ENCODE assay signal across 9 mouse cellular contexts in the genomic region with DNA sequence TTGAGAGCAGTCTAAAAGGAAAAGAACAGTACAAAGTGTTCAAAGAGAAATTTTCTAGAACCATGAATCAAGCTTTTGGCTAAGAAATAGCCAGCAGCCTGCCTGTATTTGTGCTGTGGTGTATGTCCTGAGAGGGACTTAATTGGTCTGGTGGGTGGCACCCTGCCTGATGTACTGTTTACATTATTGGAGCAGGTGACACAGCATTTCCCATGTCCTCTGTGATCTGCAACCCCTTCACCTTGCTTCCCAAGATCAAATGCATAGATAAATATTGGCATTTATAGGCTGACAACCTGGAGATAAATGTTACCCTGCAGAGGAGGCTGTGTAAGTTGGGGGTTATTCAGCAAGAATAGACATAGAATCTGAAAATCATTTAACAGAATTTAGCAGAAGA. TPM values are rescaled to one million over a fixed set of nuclear protein-coding genes. Genes with fewer than 3 reads are reported as not detected.
A peak's percentile ranks its signal among the peaks of the same experiment; 100 is the strongest.
DNase-seq lines count a peak whose midpoint lies in the region; ATAC-seq and TF ChIP-seq lines count a peak whose summit lies in the region.
"Had no signal": no experiment of that assay in that cellular context is flagged by ENCODE, and none has a peak within 500 bp of the region (broad histone marks: within the 10 kb centered on the region; RNA-seq: fewer than 3 reads in every experiment).

No protein-coding gene starts in this region.

- H3K27me3 ChIP-seq in heart, embryonic 13.5 days (replicated peaks), result no peaks in the 10 kb centered on the region
- no peaks in the 10 kb centered on the region for H3K27me3 ChIP-seq in midbrain, embryonic 11.5 days (ENCODE audit: control insufficient read depth, insufficient read depth, low read length)
- no peaks in the 10 kb centered on the region for H3K27me3 ChIP-seq in midbrain, embryonic 16.5 days (ENCODE audit: control insufficient read depth, insufficient read depth, low read depth, low read length)
- H3K27me3 ChIP-seq in forebrain, postnatal 0 days (ENCODE audit: insufficient read depth, low read length), result no peaks in the 10 kb centered on the region
- H3K27me3 ChIP-seq in stomach, embryonic 15.5 days (replicated peaks), result no peaks in the 10 kb centered on the region
- H3K27me3 ChIP-seq: hindbrain, embryonic 15.5 days had no signal

- peak overlapping the region; percentile 56 for H3K4me2 ChIP-seq in heart, embryonic 13.5 days
- no peak overlapping the region for H3K4me2 ChIP-seq in midbrain, embryonic 11.5 days
- no peak overlapping the region for H3K4me2 ChIP-seq in midbrain, embryonic 16.5 days (ENCODE audit: low read length)
- no peak overlapping the region for H3K4me2 ChIP-seq in forebrain, postnatal 0 days (ENCODE audit: low read depth)
- H3K4me2 ChIP-seq in stomach, embryonic 15.5 days, result no peak overlapping the region
- H3K4me2 ChIP-seq: hindbrain, embryonic 15.5 days had no signal

- intact Hi-C loops in heart, postnatal 10 days (cut with DNase I), result no loop called here

- peak overlapping the region; percentile 76; the same call in 1 of the 2 replicates for H3K9ac ChIP-seq in heart, embryonic 13.5 days
- no peak overlapping the region for H3K9ac ChIP-seq in midbrain, embryonic 11.5 days (ENCODE audit: low read length)
- no peak overlapping the region for H3K9ac ChIP-seq in midbrain, embryonic 16.5 days (ENCODE audit: low read depth, low read length)
- no peak overlapping the region for H3K9ac ChIP-seq in forebrain, postnatal 0 days
- no peak overlapping the region for H3K9ac ChIP-seq in stomach, embryonic 15.5 days
- H3K9ac ChIP-seq: hindbrain, embryonic 15.5 days had no signal

- TF ChIP-seq CTCF in forebrain, postnatal 0 days (IDR thresholded peaks at IDR 0.05; ENCODE audit: low read depth), result no peak

- DNase-seq in heart, postnatal 10 days, result no peak
- peak; percentile 80 for DNase-seq in midbrain, embryonic 11.5 days (ENCODE audit: low spot score, missing footprints)
- DNase-seq in forebrain, postnatal 0 days, result no peak
- no peak for DNase-seq in cerebellum, postnatal 10 days
- no peak for DNase-seq in Muller cell, postnatal 12 days (ENCODE audit: inconsistent ontology term)

- H3K36me3 ChIP-seq in heart, embryonic 13.5 days, result peaks cover 3% of the 10 kb centered on the region; the same call in 1 of the 2 replicates
- H3K36me3 ChIP-seq in midbrain, embryonic 11.5 days (ENCODE audit: control insufficient read depth, insufficient read depth, low read length), result no peaks in the 10 kb centered on the region
- H3K36me3 ChIP-seq in midbrain, embryonic 16.5 days (ENCODE audit: control insufficient read depth, insufficient read depth, low read length), result no peaks in the 10 kb centered on the region
- no peaks in the 10 kb centered on the region for H3K36me3 ChIP-seq in forebrain, postnatal 0 days (ENCODE audit: insufficient read depth)
- no peaks in the 10 kb centered on the region for H3K36me3 ChIP-seq in stomach, embryonic 15.5 days
- H3K36me3 ChIP-seq: hindbrain, embryonic 15.5 days had no signal

- no peak for ATAC-seq in heart, embryonic 13.5 days (ENCODE audit: extremely low read depth, insufficient number of reproducible peaks, low FRiP score, low TSS enrichment)
- ATAC-seq in midbrain, embryonic 11.5 days (ENCODE audit: low FRiP score), result no peak
- no peak for ATAC-seq in midbrain, embryonic 16.5 days
- ATAC-seq in forebrain, postnatal 0 days, result peak; percentile 9; the same call in 1 of the 2 replicates
- ATAC-seq in stomach, embryonic 15.5 days (ENCODE audit: insufficient read depth, low FRiP score, low read depth), result peak; percentile 41; the same call in 1 of the 2 replicates

- H3K4me1 ChIP-seq in heart, embryonic 13.5 days, result peaks cover 68% of the 10 kb centered on the region
- H3K4me1 ChIP-seq in midbrain, embryonic 11.5 days (ENCODE audit: control insufficient read depth, insufficient read depth, low read length), result peaks cover 7% of the 10 kb centered on the region; the same call in 1 of the 2 replicates
- H3K4me1 ChIP-seq in midbrain, embryonic 16.5 days (ENCODE audit: control insufficient read depth, insufficient read depth, low read length), result peaks cover 13% of the 10 kb centered on the region
- H3K4me1 ChIP-seq in forebrain, postnatal 0 days (ENCODE audit: insufficient read depth), result peaks cover 22% of the 10 kb centered on the region
- H3K4me1 ChIP-seq in stomach, embryonic 15.5 days, result peaks cover 17% of the 10 kb centered on the region

- no peaks in the 10 kb centered on the region for H3K9me3 ChIP-seq in heart, embryonic 13.5 days
- no peaks in the 10 kb centered on the region for H3K9me3 ChIP-seq in midbrain, embryonic 11.5 days (ENCODE audit: control insufficient read depth, low read length)
- H3K9me3 ChIP-seq in midbrain, embryonic 16.5 days (replicated peaks; ENCODE audit: control insufficient read depth, low read length, poor library complexity, severe bottlenecking), result no peaks in the 10 kb centered on the region
- no peaks in the 10 kb centered on the region for H3K9me3 ChIP-seq in forebrain, postnatal 0 days (ENCODE audit: low read length)
- H3K9me3 ChIP-seq in stomach, embryonic 15.5 days, result no peaks in the 10 kb centered on the region
- H3K9me3 ChIP-seq: hindbrain, embryonic 15.5 days had no signal

- H3K27ac ChIP-seq in heart, embryonic 13.5 days (replicated peaks), result peak overlapping the region; percentile 85
- H3K27ac ChIP-seq in midbrain, embryonic 11.5 days (ENCODE audit: low read depth, low read length), result no peak overlapping the region; the same call in 1 of the 2 replicates
- no peak overlapping the region for H3K27ac ChIP-seq in midbrain, embryonic 16.5 days (ENCODE audit: low read length)
- 0 out of 2 replicates have a peak overlapping the region, but pooled peaks have one; percentile 17 for H3K27ac ChIP-seq in forebrain, postnatal 0 days (ENCODE audit: low read depth, low read length)
- peak overlapping the region; percentile 82 for H3K27ac ChIP-seq in stomach, embryonic 15.5 days
- H3K27ac ChIP-seq: hindbrain, embryonic 15.5 days had no signal

- H3K4me3 ChIP-seq in heart, embryonic 13.5 days, result no peak overlapping the region
- no peak overlapping the region for H3K4me3 ChIP-seq in midbrain, embryonic 11.5 days (ENCODE audit: low read depth, low read length)
- H3K4me3 ChIP-seq in midbrain, embryonic 16.5 days (ENCODE audit: low read depth, low read length), result no peak overlapping the region
- H3K4me3 ChIP-seq in forebrain, postnatal 0 days (ENCODE audit: low read depth, low read length), result no peak overlapping the region
- no peak overlapping the region for H3K4me3 ChIP-seq in stomach, embryonic 15.5 days (replicated peaks)
- H3K4me3 ChIP-seq: hindbrain, embryonic 15.5 days had no signal

RNA-seq across cellular contexts. Expression of a gene that starts 47.3 kb away (rescaled TPM):
- polyA plus RNA-seq in heart, embryonic 13.5 days (2015; fragmentation: Nextera tagmentation; extraction: Ambion mirVana), result 160 and 177 TPM in 2 replicates
- total RNA-seq in heart, postnatal 10 days (2021), result 100 to 1,000 TPM; 211 to 240 TPM
- 85.7 and 88.6 TPM in 2 replicates for polyA plus RNA-seq in midbrain, embryonic 11.5 days (2014; fragmentation: Nextera tagmentation; extraction: Ambion mirVana)
- polyA plus RNA-seq in midbrain, embryonic 16.5 days (2015; fragmentation: Nextera tagmentation; extraction: Ambion mirVana), result 47.1 and 54.0 TPM in 2 replicates
- 38.5 and 43.6 TPM in 2 replicates for total RNA-seq in forebrain, postnatal 0 days (2014; rRNA removed)
- 39.1 and 51.7 TPM in 2 replicates for polyA plus RNA-seq in forebrain, postnatal 0 days (2015; fragmentation: Nextera tagmentation; extraction: Ambion mirVana)
- polyA plus RNA-seq in stomach, embryonic 15.5 days (2015; fragmentation: Nextera tagmentation; extraction: Ambion mirVana), result 150 and 155 TPM in 2 replicates

Comparison
In these comparisons a context has a peak if more than half of its experiments do, and no peak if none do; other contexts are left out.
1. ATAC-seq: peak in forebrain, postnatal 0 days (single experiment) and stomach, embryonic 15.5 days (single experiment); none in heart, embryonic 13.5 days (single experiment), midbrain, embryonic 11.5 days (single experiment) and midbrain, embryonic 16.5 days (single experiment).
2. H3K27ac ChIP-seq: peak in heart, embryonic 13.5 days (single experiment), forebrain, postnatal 0 days (single experiment) and stomach, embryonic 15.5 days (single experiment); none in midbrain, embryonic 11.5 days (single experiment) and midbrain, embryonic 16.5 days (single experiment).